Mouse (Mus musculus) embryonic fibroblast, embryonic 13.5 days (primary cell): ENCODE data around the gene Pak3.

Source experiments
- CTCF ChIP-seq: IDR thresholded peaks from 2 replicates; pipeline ENCODE4 v1.5.1; 2011; ENCODE audit warnings: mild to moderate bottlenecking, control low read depth, low read length, moderate library complexity, borderline replicate concordance; ENCODE audit not compliant: insufficient read depth
- POLR2A ChIP-seq: IDR thresholded peaks from 2 replicates; pipeline ENCODE4 v1.6.1; 2011; ENCODE audit warnings: low read depth, mild to moderate bottlenecking, control low read depth, low read length, moderate library complexity

DNA sequence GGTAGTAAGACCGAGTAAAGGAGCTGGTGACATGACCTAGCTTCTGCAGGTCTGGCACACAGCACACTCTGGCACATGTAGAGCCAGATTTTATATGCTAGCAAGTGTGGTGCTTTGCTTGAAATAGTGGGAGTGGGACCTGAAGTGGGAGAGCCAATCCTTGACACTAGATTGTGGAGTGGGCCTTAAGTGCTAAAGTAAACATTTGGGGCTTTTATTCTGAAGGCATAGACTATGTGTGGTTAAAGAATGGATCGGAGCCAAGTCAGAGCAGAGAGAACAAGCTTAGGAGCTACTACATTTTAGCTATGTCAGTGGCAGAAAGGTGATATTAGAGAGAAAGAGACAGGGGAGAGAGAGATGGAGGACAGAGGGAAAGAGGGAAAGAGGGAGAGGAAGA lies 61.5 kb downstream of the Pak3 start:
- TF ChIP-seq CTCF = no peak
- no peak for TF ChIP-seq POLR2A
